Mouse (Mus musculus) spleen, postnatal 36 days (tissue): Measurements from ENCODE around the gene Calcrl.

ENCODE experiments used
- DNase-seq, 2 experiments: peaks; one replicate each; pipeline ENCODE4 v3.0.0; 2022; ENCODE audit warnings: low spot score in 2 of 2, mixed read lengths in 1 of 2

Calcrl gene

GRCm38 (mm10) chr2:84316185-84316805 is 108.9 kb downstream of the Calcrl start:
- no peak for DNase-seq

- no peak for DNase-seq
Observed at GRCm38 (mm10) chr2:84296517-84296916, 128.7 kb downstream of the Calcrl start.

GRCm38 (mm10) chr2:84295068-84295467 is 130.1 kb downstream of the Calcrl start:
- no peak for DNase-seq

GRCm38 (mm10) chr2:84294611-84295010 is 130.6 kb downstream of the Calcrl start:
- no peak for DNase-seq

- no peak for DNase-seq
Observed at GRCm38 (mm10) chr2:84292351-84293000, 132.7 kb downstream of the Calcrl start.

- DNase-seq, result no peak
Observed at GRCm38 (mm10) chr2:84288940-84289557, 136.2 kb downstream of the Calcrl start.
